Mouse (Mus musculus) embryo, embryonic 9.5 days (tissue): ENCODE data around the gene Chchd3.

Source experiments
- DNase-seq: peaks from one replicate; pipeline ENCODE4 v3.0.0-alpha.2; 2017; ENCODE audit errors: extremely low spot score

The Chchd3 gene

DNA sequence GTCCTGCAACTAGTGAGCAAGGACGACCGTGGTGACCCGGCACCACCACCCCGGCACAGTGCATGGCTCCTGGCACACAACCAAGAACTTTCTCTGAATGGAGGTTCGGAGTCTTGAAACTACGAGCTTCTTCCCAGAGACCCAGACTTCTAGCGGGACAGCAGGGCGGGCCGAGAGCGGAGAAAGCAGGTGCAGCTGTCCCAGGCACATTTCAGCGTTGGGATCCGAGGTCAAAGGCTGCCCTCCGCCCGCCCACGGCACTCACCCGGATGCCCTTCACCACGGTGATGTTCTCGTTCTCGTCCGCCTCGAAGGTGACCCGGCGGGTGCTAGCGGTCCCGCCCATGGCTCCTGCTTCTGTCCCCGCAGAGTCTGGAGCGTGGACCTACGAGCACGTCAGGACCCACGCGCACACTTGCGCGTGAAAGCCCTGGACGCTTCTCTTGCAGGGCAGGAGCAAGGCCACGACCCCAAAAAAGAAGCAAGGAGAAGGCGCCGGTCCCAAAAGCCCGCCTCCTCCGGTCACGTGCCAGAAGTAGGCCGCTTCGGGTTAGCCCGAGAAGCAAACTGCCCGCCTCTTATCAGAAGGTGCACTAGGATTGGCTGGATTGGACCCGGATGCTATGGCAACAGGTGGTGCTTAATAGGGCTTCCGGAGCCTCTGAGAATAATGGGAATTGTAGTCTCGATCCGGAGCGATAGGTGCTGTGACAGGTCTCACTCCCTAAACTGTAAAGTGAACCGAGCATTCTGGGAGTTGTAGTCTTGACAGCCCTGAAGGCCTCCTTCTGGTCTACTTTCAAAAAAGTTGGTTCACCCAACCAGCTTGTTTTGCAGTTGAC is at the start of gene Chchd3:
Gene Chchd3 (minus strand): TSS at position 526 of the 842 bp plus-strand sequence.
- DNase-seq: peak; percentile 93

- no peak for DNase-seq
Measured at GRCm38 (mm10) chr6:33104661-33105060, 44.6 kb upstream of the Chchd3 start.

DNA sequence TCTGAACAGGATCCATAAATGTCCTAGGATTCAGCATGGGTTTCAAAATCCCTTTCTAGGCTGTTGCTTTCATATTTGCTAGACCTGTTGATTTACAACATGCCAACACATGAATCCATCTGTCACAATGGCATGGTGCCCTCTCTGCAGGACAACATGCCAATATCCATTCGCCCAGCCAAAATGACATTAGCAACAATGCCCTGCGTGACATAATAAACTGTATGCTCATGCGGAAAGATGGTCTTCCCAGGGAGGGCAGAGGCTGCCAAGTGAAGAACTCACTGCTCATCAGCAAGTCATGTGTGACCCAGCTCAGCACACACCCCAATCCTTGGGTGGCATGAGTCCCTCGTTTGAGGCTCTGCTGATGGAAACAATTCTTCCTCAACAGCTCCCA is 38.8 kb upstream of the Chchd3 start:
- DNase-seq: no peak

GRCm38 (mm10) chr6:33094671-33095233 is 34.7 kb upstream of the Chchd3 start:
- DNase-seq: no peak

DNA sequence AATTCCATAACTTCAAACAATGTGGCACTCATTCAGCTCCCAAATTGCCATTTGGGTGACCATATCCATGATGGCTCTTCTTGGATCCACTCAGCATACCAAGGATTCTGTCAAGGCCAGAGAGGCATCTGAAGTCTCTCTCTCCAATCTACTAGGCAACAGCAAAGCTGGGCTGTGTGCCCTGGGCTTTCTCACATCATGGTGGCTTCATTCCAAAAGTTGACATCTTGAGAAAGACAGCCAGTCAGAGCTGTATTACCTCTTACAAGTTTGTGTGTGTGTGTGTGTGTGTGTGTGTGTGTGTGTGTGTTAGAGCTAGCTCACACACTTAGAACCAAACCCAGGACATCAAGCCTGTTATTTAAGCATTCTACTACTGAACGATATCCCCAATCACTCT is 20.1 kb upstream of the Chchd3 start:
- no peak for DNase-seq

DNA sequence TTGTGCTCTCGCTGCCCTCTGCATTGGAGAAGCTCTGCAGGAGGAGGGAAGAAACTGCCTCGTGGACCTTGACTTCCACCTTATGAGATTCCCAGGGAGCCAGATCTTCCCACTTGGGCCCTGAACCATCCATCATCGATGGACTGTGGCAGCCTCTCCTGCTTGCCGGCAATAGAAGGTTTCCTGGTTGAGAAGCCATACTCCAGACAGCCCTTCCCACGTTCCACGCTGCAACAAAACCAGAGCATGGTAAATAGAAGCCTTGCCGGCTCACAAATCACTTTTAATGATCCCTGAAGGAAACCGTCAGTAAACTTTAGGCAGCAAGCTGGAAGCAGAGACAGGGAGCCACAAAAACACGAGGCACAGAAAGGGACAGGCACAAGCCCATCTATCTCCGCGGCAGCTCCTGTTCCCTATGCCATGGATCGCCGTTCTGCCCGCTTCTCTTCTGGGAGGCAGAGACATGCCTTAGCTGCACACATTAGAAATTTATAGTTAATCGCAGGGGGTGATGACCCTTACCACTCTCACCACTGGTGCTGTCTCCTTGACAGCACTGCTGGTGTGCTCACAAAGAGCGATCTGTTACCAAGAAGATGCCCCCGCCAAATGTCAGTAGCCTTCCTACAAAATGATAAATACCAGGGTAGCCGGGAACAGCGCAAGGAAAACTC is 18.3 kb upstream of the Chchd3 start:
- DNase-seq: no peak

DNA sequence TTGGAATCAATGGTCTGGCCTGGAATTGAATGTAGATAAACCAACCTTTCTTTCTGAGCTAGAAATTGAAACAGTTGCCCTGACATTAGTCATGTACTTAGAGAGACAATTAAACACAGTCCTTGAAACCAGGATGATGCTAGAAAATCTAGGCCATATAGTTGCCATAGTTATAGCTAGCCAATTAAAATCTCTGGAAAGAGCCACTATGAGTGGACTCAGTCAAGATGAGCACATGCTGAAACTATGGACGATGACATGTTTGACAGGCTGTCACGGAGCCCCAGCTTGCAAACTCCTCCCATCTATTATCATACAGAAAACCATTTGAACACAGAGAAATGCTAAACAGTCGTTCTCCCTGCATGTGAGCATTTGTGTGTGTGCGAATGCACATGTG is 6.4 kb upstream of the Chchd3 start:
- no peak for DNase-seq

DNA sequence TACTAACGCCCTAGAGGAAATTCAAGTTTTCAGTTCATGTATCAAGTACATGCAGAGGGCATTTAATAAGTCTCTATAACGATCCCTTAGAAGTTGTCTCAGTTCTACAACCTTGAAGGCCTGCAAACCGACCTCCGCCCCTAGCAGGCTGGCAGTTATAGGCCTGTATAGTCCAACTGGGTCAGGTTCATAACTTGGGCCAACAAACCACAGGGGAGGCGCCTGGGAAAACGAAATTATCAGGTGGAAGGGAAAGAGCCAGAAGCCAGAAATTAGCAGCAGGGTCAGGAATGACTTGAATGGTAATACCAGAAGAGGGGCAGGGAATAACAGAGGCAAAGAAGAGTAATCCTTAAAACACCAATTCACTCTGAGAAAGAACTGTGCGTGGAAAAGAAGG is 784 bp downstream of the Chchd3 start:
- DNase-seq: no peak

DNA sequence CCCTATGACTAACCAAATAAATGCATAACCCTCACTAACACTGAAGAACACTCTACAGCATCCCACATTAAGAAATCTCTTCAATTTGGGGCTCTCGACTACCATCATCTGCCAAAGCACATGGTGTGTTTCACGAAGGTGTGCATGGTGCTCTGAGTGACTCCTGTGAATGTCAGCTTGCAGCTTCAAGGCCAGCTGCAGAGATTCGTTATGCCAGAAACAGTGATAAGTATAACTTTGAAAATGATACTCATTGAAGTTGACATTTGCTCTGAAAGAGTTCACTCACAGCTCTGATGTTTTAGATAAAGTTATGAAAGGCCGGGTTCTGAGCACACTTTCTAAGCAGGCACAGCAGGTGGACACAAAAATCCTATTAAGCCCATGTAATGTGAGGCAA is 3.7 kb downstream of the Chchd3 start:
- no peak for DNase-seq

DNA sequence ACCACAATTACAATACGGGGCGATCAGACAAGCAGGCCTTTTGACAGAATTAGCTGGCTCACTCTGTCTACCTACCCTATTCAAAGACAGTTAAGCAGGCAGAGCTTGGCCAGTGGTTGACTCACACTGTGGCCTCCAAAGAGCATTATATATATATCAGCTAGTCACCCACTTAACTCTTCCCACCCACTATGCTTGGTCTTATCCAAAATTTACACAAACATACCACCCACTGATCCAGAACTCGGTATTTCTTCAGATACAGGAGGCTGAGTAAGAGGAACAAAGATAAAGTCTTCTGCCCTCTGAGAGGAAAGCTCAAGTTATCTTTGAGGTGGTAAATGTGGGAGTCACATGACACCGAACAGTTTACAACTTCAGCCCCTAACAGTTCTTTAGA is 4.4 kb downstream of the Chchd3 start:
- no peak for DNase-seq

GRCm38 (mm10) chr6:33054946-33055345 is 5.1 kb downstream of the Chchd3 start:
- DNase-seq: no peak

GRCm38 (mm10) chr6:33051642-33052041 is 8.4 kb downstream of the Chchd3 start:
- no peak for DNase-seq

DNA sequence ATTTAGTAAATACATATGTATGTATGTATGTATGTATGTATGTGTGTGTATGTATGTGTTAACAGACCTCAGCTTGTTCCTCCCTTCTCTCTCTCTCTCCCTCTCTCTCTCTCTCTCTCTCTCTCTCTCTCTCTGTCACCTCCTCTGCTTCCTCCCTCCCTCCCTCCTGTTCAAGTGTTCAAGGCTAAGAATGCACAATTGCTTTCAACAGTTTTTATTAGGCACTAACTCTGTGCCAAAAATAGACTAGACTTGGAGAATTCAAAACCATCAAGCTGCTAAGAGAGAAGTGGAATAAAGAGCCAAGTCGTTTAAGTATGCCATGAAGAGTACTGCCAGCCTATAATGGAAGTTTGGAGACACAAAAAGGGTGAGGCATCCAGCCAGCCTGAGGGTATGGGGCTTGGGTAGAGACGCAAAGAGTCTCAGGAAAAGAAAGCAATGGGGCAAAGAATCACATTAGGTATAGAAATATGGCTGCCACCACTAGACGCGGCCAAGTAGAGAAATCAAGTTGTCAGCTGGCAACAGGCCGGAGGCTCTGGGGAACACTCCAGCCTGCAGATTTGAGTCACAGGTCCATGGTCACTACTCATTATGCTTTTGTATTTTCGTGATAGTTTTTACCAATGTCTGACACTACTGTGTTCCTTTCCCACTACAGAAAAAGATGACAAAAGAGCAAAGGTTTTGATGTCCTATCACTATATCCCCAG is 10.2 kb downstream of the Chchd3 start:
- no peak for DNase-seq

DNA sequence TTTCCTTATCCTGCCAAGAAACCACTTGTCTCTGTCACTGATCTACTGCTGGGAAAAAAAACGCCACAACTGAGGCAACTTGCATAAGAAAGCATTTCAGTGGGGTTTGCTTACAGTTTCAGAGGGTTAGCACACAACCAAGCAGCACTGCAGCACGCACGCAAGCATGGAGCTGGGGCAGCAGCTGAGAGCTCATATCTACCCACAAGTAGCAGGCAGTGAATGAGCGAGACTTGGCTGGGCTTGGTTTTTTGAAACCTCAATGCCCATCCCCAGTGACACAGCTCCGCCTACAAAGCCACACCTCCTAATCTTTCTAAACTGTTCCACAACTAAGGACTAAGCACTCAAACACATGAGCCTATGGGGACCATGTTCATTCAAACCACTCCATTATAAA is 16.6 kb downstream of the Chchd3 start:
- DNase-seq: no peak

GRCm38 (mm10) chr6:33042880-33043279 is 17.2 kb downstream of the Chchd3 start:
- no peak for DNase-seq

DNA sequence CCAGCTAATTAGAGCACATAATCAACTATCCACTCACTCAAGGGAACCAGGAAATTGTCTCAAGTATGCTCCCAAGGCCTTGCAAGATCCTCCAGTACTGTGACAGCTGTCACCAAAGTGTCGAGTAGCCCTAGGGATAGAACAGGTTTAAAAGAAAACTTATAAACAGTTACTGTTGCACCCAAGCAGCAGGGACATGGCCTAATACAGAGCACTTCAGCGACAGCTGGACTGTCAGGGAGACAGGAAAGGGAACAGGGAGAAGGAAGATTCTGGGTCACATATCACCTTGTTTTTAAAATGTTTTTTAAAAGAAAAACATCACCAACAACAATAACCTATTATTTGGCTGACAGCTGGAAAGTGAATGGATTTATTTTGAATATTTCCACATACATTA is 18.1 kb downstream of the Chchd3 start:
- no peak for DNase-seq

DNA sequence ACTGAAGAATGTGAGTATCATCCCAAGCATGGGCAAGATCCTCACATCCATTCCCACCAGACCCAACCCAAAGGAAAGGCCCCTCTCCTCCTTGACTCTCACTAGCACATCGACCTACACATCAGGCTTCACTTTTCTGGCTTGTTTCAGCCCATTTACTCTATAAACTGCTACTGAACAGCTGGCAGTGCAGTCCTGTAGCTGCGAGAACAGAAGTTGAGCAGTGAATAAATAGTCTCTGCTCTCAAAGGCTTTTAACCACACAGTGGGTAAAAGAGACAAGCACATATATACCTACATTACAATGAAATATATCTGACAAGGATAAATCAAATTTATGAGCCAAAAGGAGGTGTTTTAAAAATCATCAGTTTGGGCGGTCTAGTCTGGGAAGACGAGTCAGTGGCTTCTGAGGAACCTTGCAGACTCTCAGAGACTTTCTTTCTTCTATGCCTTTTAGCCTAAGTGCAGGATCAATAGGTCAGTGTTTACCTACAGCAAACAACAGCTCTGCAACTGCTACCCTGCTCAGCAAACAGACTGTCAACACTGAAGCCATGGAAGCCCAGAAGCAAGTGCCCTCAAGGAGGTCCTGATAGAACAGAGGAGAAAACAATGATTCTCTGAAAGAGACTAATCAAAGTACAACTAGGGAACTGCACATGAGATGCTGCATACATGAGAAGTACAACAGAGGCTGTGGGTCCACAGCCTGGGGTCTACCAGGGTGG is 19.5 kb downstream of the Chchd3 start:
- DNase-seq: no peak

GRCm38 (mm10) chr6:33032543-33032942 is 27.5 kb downstream of the Chchd3 start:
- no peak for DNase-seq

GRCm38 (mm10) chr6:33031631-33032030 is 28.4 kb downstream of the Chchd3 start:
- no peak for DNase-seq

GRCm38 (mm10) chr6:33028296-33028695 is 31.8 kb downstream of the Chchd3 start:
- no peak for DNase-seq

DNA sequence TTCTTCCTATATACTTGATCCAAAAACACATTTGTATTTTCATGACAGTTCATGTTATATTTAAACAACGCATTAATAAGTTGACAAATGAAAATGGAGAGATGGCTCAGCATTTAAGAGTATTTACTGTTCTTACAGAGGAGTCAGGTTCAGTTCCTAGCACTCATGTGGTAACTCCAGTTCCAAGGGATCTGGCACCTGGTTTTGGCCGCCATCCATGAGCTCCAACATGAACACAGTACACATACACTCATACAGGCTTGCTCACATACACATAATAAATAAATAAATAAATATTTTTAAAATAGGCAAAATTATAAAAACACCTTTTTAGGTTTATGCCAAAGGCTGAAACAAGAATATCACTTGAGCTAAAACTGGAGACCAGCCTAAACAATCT is 35.0 kb downstream of the Chchd3 start:
- no peak for DNase-seq

GRCm38 (mm10) chr6:33004607-33005006 is 55.5 kb downstream of the Chchd3 start:
- no peak for DNase-seq
